9 mouse cellular contexts compared by ENCODE assay signal in genomic region chr10:69452180-69452977, GRCm38 (mm10). TPM values are rescaled to one million over a fixed set of nuclear protein-coding genes. Genes with fewer than 3 reads are reported as not detected.
A peak's percentile ranks its signal among the peaks of the same experiment; 100 is the strongest.
DNase-seq lines count a peak whose midpoint lies in the region; ATAC-seq lines count a peak whose summit lies in the region.
"Had no signal": no experiment of that assay in that cellular context is flagged by ENCODE, and none has a peak within 500 bp of the region (broad histone marks: within the 10 kb centered on the region; RNA-seq: fewer than 3 reads in every experiment).

No protein-coding gene starts in this region.

- no peak overlapping the region for H3K27ac ChIP-seq in forebrain, embryonic 16.5 days (ENCODE audit: low read length)
- no peak overlapping the region for H3K27ac ChIP-seq in intestine, embryonic 14.5 days (ENCODE audit: low read depth)
- H3K27ac ChIP-seq in limb, embryonic 11.5 days (replicated peaks; ENCODE audit: low read depth, low read length) = no peak overlapping the region
- H3K27ac ChIP-seq in neural tube, embryonic 13.5 days (replicated peaks) = no peak overlapping the region
- H3K27ac ChIP-seq: limb, embryonic 12.5 days had no signal

- H3K9me3 ChIP-seq in forebrain, embryonic 16.5 days (ENCODE audit: control insufficient read depth, low read length) = no peaks in the 10 kb centered on the region
- no peaks in the 10 kb centered on the region for H3K9me3 ChIP-seq in intestine, embryonic 14.5 days (ENCODE audit: control insufficient read depth, low read length)
- H3K9me3 ChIP-seq in limb, embryonic 11.5 days (ENCODE audit: control insufficient read depth, low read length) = no peaks in the 10 kb centered on the region
- H3K9me3 ChIP-seq in neural tube, embryonic 13.5 days = no peaks in the 10 kb centered on the region
- H3K9me3 ChIP-seq: limb, embryonic 12.5 days had no signal

- peaks cover 5% of the 10 kb centered on the region; the same call in 1 of the 2 replicates for H3K4me1 ChIP-seq in forebrain, embryonic 16.5 days (replicated peaks; ENCODE audit: control insufficient read depth, insufficient read depth, low read length)
- no peaks in the 10 kb centered on the region for H3K4me1 ChIP-seq in intestine, embryonic 14.5 days (replicated peaks; ENCODE audit: control insufficient read depth, insufficient read depth, low read length)
- no peaks in the 10 kb centered on the region for H3K4me1 ChIP-seq in limb, embryonic 11.5 days (ENCODE audit: control insufficient read depth, insufficient read depth, low read length)
- H3K4me1 ChIP-seq in neural tube, embryonic 13.5 days (replicated peaks) = peaks cover 10% of the 10 kb centered on the region; the same call in 1 of the 2 replicates
- H3K4me1 ChIP-seq: limb, embryonic 12.5 days had no signal

- H3K9ac ChIP-seq in forebrain, embryonic 16.5 days (replicated peaks; ENCODE audit: low read depth, low read length) = no peak overlapping the region
- no peak overlapping the region for H3K9ac ChIP-seq in intestine, embryonic 14.5 days (ENCODE audit: low read length)
- no peak overlapping the region for H3K9ac ChIP-seq in limb, embryonic 11.5 days (ENCODE audit: low read length)
- H3K9ac ChIP-seq in neural tube, embryonic 13.5 days = no peak overlapping the region
- H3K9ac ChIP-seq: limb, embryonic 12.5 days had no signal

- H3K4me2 ChIP-seq in forebrain, embryonic 16.5 days (ENCODE audit: low read length) = no peak overlapping the region
- H3K4me2 ChIP-seq in intestine, embryonic 14.5 days (ENCODE audit: low read length) = peak overlapping the region; percentile 18; the same call in 1 of the 2 replicates
- H3K4me2 ChIP-seq in limb, embryonic 11.5 days (ENCODE audit: low read depth, severe bottlenecking) = no peak overlapping the region
- no peak overlapping the region for H3K4me2 ChIP-seq in neural tube, embryonic 13.5 days
- H3K4me2 ChIP-seq: limb, embryonic 12.5 days had no signal

- DNase-seq in left cerebral cortex, adult 11 months (ENCODE audit: low spot score) = peak; percentile 61
- no peak for DNase-seq in left cerebral cortex, adult 8-10 months (ENCODE audit: low spot score in 2 of 2)
- DNase-seq in c-Kit-positive CD71-positive TER-119-positive erythroid progenitor cells, embryonic 14.5 days (ENCODE audit: low spot score) = peak; percentile 1
- peak; percentile 77 for DNase-seq in intestine, embryonic 14.5 days (ENCODE audit: low spot score)
- DNase-seq in limb, embryonic 11.5 days (ENCODE audit: low spot score) = peak; percentile 67

- peak; percentile 61; the same call in 1 of the 2 replicates for ATAC-seq in forebrain, embryonic 16.5 days
- ATAC-seq in intestine, embryonic 14.5 days (replicated peaks; ENCODE audit: low FRiP score, low TSS enrichment, low read depth) = 0 out of 2 replicates have a peak, but pooled peaks have one; percentile 43
- ATAC-seq in limb, embryonic 11.5 days (ENCODE audit: insufficient number of reproducible peaks, low FRiP score, low TSS enrichment, low read depth) = no peak
- peak; percentile 46 for ATAC-seq in neural tube, embryonic 13.5 days (ENCODE audit: low read depth)
- no peak for ATAC-seq in erythroblast, adult 5-6 weeks (replicated peaks; ENCODE audit: low FRiP score, poor library complexity, severe bottlenecking)

- no peaks in the 10 kb centered on the region for H3K27me3 ChIP-seq in forebrain, embryonic 16.5 days (replicated peaks; ENCODE audit: control insufficient read depth, insufficient read depth, low read length)
- no peaks in the 10 kb centered on the region for H3K27me3 ChIP-seq in intestine, embryonic 14.5 days (replicated peaks; ENCODE audit: control insufficient read depth, insufficient read depth, low read length)
- no peaks in the 10 kb centered on the region for H3K27me3 ChIP-seq in limb, embryonic 11.5 days (ENCODE audit: control insufficient read depth, insufficient read depth, low read length)
- no peaks in the 10 kb centered on the region for H3K27me3 ChIP-seq in neural tube, embryonic 13.5 days

- no peak overlapping the region for H3K4me3 ChIP-seq in forebrain, embryonic 16.5 days (replicated peaks; ENCODE audit: low read length)
- no peak overlapping the region for H3K4me3 ChIP-seq in intestine, embryonic 14.5 days (ENCODE audit: low read depth, low read length)
- no peak overlapping the region for H3K4me3 ChIP-seq in limb, embryonic 11.5 days (ENCODE audit: low read depth, low read length)
- H3K4me3 ChIP-seq in neural tube, embryonic 13.5 days = no peak overlapping the region
- H3K4me3 ChIP-seq: limb, embryonic 12.5 days had no signal

- 59% methylated on average over 9 of the region's 9 CpGs for WGBS in forebrain, embryonic 16.5 days
- 47% methylated on average over 9 of the region's 9 CpGs for WGBS in intestine, embryonic 14.5 days
- 58% methylated on average over 9 of the region's 9 CpGs for WGBS in limb, embryonic 11.5 days
- whole genome bisulfite sequencing in neural tube, embryonic 13.5 days = 57% methylated on average over 9 of the region's 9 CpGs

- no peaks in the 10 kb centered on the region for H3K36me3 ChIP-seq in forebrain, embryonic 16.5 days (ENCODE audit: control insufficient read depth, insufficient read depth)
- H3K36me3 ChIP-seq in intestine, embryonic 14.5 days (ENCODE audit: control insufficient read depth, insufficient read depth, low read length) = no peaks in the 10 kb centered on the region
- H3K36me3 ChIP-seq in limb, embryonic 11.5 days (ENCODE audit: control insufficient read depth, insufficient read depth, low read length) = no peaks in the 10 kb centered on the region
- no peaks in the 10 kb centered on the region for H3K36me3 ChIP-seq in neural tube, embryonic 13.5 days
- H3K36me3 ChIP-seq: limb, embryonic 12.5 days had no signal

RNA-seq across cellular contexts. Expression of gene Ank3, which starts 53.8 kb away (rescaled TPM):
- 100 to 1,000 TPM; 419 to 552 (median 475) TPM for total RNA-seq in left cerebral cortex, adult 8-10 months (2022)
- 89.5 and 102 TPM in 2 replicates for polyA plus RNA-seq in forebrain, embryonic 16.5 days (2015; fragmentation: Nextera tagmentation; extraction: Ambion mirVana)
- 24.7 and 29.0 TPM in 2 replicates for polyA plus RNA-seq in intestine, embryonic 14.5 days (2014; fragmentation: Nextera tagmentation; extraction: Ambion mirVana)
- polyA plus RNA-seq in limb, embryonic 11.5 days (2014; fragmentation: Nextera tagmentation; extraction: Ambion mirVana) = 22.3 and 25.1 TPM in 2 replicates
- 104 TPM in 2 replicates for polyA plus RNA-seq in neural tube, embryonic 13.5 days (2015; fragmentation: Nextera tagmentation; extraction: Ambion mirVana)
- 0.77 TPM in 1 of 2 replicates, not detected in the other for total RNA-seq in erythroblast, adult 5-6 weeks (2015; ENCODE audit: low replicate concordance)
- total RNA-seq in erythroblast, adult 5-6 weeks (2017; ENCODE audit: low replicate concordance) = not detected in 2 replicates

Comparison
In these comparisons a context has a peak if more than half of its experiments do, and no peak if none do; other contexts are left out.
1. DNase-seq: peak in left cerebral cortex, adult 11 months (single experiment), c-Kit-positive CD71-positive TER-119-positive erythroid progenitor cells, embryonic 14.5 days (single experiment), intestine, embryonic 14.5 days (single experiment) and limb, embryonic 11.5 days (single experiment); none in left cerebral cortex, adult 8-10 months (0 of 2).
2. ATAC-seq: peak in forebrain, embryonic 16.5 days (single experiment), intestine, embryonic 14.5 days (single experiment) and neural tube, embryonic 13.5 days (single experiment); none in limb, embryonic 11.5 days (single experiment) and erythroblast, adult 5-6 weeks (single experiment).